Mouse (Mus musculus): Measurements from ENCODE around the gene Rtp4.

The Rtp4 gene

GRCm38 (mm10) chr16:23574561-23574960, 54.5 kb downstream of the Rtp4 start:
- no peak for DNase-seq (ENCODE audit: low spot score in 2 of 2)

GRCm38 (mm10) chr16:23591119-23592105, 71.3 kb downstream of the Rtp4 start:
- DNase-seq (ENCODE audit: low spot score in 2 of 2) = no peak

- DNase-seq (ENCODE audit: low spot score in 2 of 2) = no peak
These were observed 72.4 kb downstream of the Rtp4 start for GRCm38 (mm10) chr16:23592501-23592900.

- no peak for DNase-seq (ENCODE audit: low spot score in 2 of 2)
These were observed 76.6 kb downstream of the Rtp4 start for GRCm38 (mm10) chr16:23596696-23597095.

GRCm38 (mm10) chr16:23597968-23598367, 77.9 kb downstream of the Rtp4 start:
- no peak for DNase-seq (ENCODE audit: low spot score in 2 of 2)

- no peak for DNase-seq (ENCODE audit: low spot score in 2 of 2)
These were observed 86.1 kb downstream of the Rtp4 start for GRCm38 (mm10) chr16:23606220-23606619.

GRCm38 (mm10) chr16:23606651-23607050, 86.6 kb downstream of the Rtp4 start:
- DNase-seq (ENCODE audit: low spot score in 2 of 2) = no peak

- no peak for DNase-seq (ENCODE audit: low spot score in 2 of 2)
These were observed 87.9 kb downstream of the Rtp4 start for GRCm38 (mm10) chr16:23607911-23608410.

- peak; percentile 37 to 39 for DNase-seq (ENCODE audit: low spot score in 2 of 2)
These were observed 89.7 kb downstream of the Rtp4 start for GRCm38 (mm10) chr16:23609748-23610185.

GRCm38 (mm10) chr16:23624205-23624604, 104.1 kb downstream of the Rtp4 start:
- DNase-seq (ENCODE audit: low spot score in 2 of 2) = peak in 1 of 2 experiments; percentile 23

GRCm38 (mm10) chr16:23631531-23631930, 111.4 kb downstream of the Rtp4 start:
- no peak for DNase-seq (ENCODE audit: low spot score in 2 of 2)

- no peak for DNase-seq (ENCODE audit: low spot score in 2 of 2)
These were observed 112.6 kb downstream of the Rtp4 start for GRCm38 (mm10) chr16:23632681-23633080.

- no peak for DNase-seq (ENCODE audit: low spot score in 2 of 2)
These were observed 132.9 kb downstream of the Rtp4 start for GRCm38 (mm10) chr16:23653028-23653427.

- DNase-seq (ENCODE audit: low spot score in 2 of 2) = no peak
These were observed 133.4 kb downstream of the Rtp4 start for GRCm38 (mm10) chr16:23653479-23653878.

- DNase-seq (ENCODE audit: low spot score in 2 of 2) = no peak
These were observed 139.8 kb downstream of the Rtp4 start for GRCm38 (mm10) chr16:23659597-23660531.

Measured in right cerebral cortex, postnatal 10 days (tissue).